Mouse (Mus musculus) heart, adult 2 months (tissue): ENCODE measurements around the gene Pla2g3. TPM values are rescaled to one million over a fixed set of nuclear protein-coding genes. Genes with fewer than 3 reads are reported as not detected.

Source experiments
- DNase-seq, 2 experiments: peaks; one replicate each; pipeline ENCODE4 v3.0.0; 2021
- H3K27ac ChIP-seq: fragments of 200-600 bp; 2 replicates; pipeline ENCODE4 v1.8.1; 2022
- H3K27me3 ChIP-seq: fragments of 200-500 bp; 2 replicates; pipeline ENCODE4 v1.6.1; 2012; ENCODE audit warnings: mild to moderate bottlenecking, low read length, inconsistent platforms, mixed read lengths; ENCODE audit not compliant: control insufficient read depth, insufficient read depth
- H3K36me3 ChIP-seq: fragments of 200-500 bp; 2 replicates; pipeline ENCODE4 v1.6.1; 2012; ENCODE audit warnings: low read length, inconsistent platforms; ENCODE audit not compliant: control insufficient read depth, insufficient read depth
- H3K4me1 ChIP-seq: fragments of 200-500 bp; 2 replicates; pipeline ENCODE4 v1.6.1; 2011; ENCODE audit warnings: low read length; ENCODE audit not compliant: control insufficient read depth, insufficient read depth
- H3K4me3 ChIP-seq: fragments of 200-600 bp; 2 replicates; pipeline ENCODE4 v1.8.1; 2022
- H3K79me2 ChIP-seq: fragments of 200-500 bp; replicated peaks from 2 replicates; pipeline ENCODE4 v1.6.1; 2012; ENCODE audit warnings: mild to moderate bottlenecking, inconsistent platforms, low read length, moderate library complexity, mixed read lengths; ENCODE audit not compliant: control insufficient read depth, insufficient read depth
- H3K9ac ChIP-seq: fragments of 200-500 bp; 2 replicates; pipeline ENCODE4 v1.6.1; 2012; ENCODE audit warnings: low read depth, mild to moderate bottlenecking, control low read depth, inconsistent platforms, low read length, mixed read lengths
- CTCF ChIP-seq: fragments of 200-600 bp; IDR thresholded peaks from 2 replicates; pipeline ENCODE4 v1.8.1; 2022; ENCODE audit warnings: antibody characterized with exemption, mild to moderate bottlenecking, moderate library complexity
- EP300 ChIP-seq: fragments of 200-500 bp; IDR thresholded peaks from 2 replicates; pipeline ENCODE4 v1.6.1; 2011; ENCODE audit warnings: low read depth, low read length, control low read depth; ENCODE audit not compliant: insufficient read depth
- POLR2A ChIP-seq: fragments of 200-500 bp; IDR thresholded peaks from 2 replicates; pipeline ENCODE4 v1.6.1; 2011; ENCODE audit warnings: mild to moderate bottlenecking, low read depth, low read length, control low read depth; ENCODE audit not compliant: insufficient read depth
- WGBS: fragments of 180-500 bp; shearing (Covaris S2); methylation state at CpG from one replicate; pipeline ENCODE4 v1.1.7; 2018; 5-methylcytosine and 5-hydroxymethylcytosine counted together
- intact Hi-C: fragments of 180-260 bp; cut with DNase I; formaldehyde crosslinking; loops from one replicate; pipeline ENCODE4 v1.15.1; 2025
- polyA plus RNA-seq: library from polyadenylated mRNA; depleted of rRNA; stranded (reverse); fragments of >200 nt; gene quantifications from 2 replicates; pipeline ENCODE4 v1.2.3, GENCODE M21; 2012
- total RNA-seq, 2 experiments: library from RNA; stranded (reverse); gene quantifications; 2 replicates each; pipeline ENCODE4 v1.2.3; 2021

Pla2g3 gene
- total and polyA plus RNA-seq, 3 experiments = 0.09 to 0.25 TPM; not detected in 1

DNA sequence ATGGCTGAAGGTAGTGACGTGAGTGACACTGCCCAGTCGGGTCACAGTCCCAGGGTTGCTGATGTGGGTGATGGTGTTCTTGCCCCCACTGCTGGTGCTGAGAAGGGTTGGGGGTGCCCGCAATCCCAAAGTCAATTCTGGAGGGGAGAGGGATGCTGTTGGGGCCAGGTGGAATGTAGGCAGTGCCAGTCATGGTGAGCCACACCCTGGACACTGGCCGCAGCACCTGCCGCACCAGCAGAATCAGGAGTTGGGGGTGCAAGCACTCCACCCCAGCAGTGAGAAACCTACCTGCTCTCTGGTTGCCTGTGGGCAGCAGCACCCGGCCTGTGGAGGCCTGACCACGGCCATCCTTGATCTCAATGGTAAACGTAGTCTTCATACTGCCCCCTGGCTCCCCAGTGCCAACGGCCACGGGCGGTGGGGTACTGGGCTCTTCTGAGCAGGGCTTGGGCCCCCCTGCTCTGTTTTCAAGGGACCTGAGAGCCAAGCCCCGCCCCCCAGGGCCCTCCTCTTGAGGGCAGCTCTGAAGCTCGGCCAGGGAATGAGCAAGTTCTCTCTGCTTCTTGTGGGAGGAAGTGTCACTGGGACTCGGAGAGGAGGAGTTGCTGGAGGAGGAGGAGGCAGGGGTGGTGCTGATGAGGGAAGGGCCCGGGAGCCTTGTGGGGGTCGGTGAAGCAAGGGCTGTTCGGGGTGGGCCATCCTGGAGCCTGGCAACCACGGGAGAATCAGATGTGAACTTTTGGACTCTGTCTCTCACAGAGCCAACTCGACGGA, 41.6 kb downstream of the Pla2g3 start:
- H3K36me3 ChIP-seq = no peaks in the 10 kb centered on the region
- intact Hi-C loops = loop anchor here (10.0 kb wide), 1 partner anchor 385 kb away; the partner anchor contains the start of gene Slc35e4
- H3K79me2 ChIP-seq = no peaks in the 10 kb centered on the region
- peaks cover 2% of the 10 kb centered on the region for H3K4me1 ChIP-seq
- TF ChIP-seq POLR2A (no peak), CTCF (no peak), EP300 (no peak)
- no peaks in the 10 kb centered on the region for H3K27me3 ChIP-seq
- DNase-seq = peak in 1 of 2 experiments; percentile 30
- no peak overlapping the region for H3K4me3 ChIP-seq
- H3K27ac ChIP-seq = no peak overlapping the region
- 69% methylated on average over 20 of the region's 20 CpGs for WGBS
- H3K9ac ChIP-seq = no peak overlapping the region

DNA sequence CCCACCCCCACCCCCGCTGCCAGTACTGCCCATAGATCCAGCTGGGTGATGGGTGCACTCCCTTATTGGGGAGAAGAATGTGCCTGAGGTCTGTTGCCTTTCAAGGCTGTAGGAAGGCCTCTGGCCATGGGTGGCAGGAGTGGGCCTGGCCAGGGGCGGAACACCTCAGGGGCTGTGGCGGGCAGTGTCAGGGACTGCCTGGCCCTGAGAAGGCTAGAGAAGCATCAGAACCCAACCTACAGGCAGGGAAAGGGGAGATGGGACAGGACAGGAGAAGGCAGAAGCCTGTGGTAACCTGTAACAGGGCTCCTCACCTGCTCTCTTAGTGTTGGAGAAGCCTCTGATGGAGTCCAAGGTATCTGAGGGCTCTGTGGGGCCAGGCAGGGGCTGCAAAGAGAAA, 42.6 kb downstream of the Pla2g3 start:
- H3K36me3 ChIP-seq = no peaks in the 10 kb centered on the region
- H3K4me1 ChIP-seq = peaks cover 4% of the 10 kb centered on the region
- no peak for DNase-seq
- TF ChIP-seq EP300 (no peak), POLR2A (no peak), CTCF (no peak)
- intact Hi-C loops = loop anchor here (10.0 kb wide), 1 partner anchor 384 kb away; the partner anchor contains the start of gene Slc35e4
- no peaks in the 10 kb centered on the region for H3K79me2 ChIP-seq
- H3K4me3 ChIP-seq = no peak overlapping the region
- WGBS = 90% methylated on average over 3 of the region's 3 CpGs
- H3K27me3 ChIP-seq = no peaks in the 10 kb centered on the region
- no peak overlapping the region for H3K27ac ChIP-seq
- no peak overlapping the region for H3K9ac ChIP-seq

GRCm38 (mm10) chr11:3531634-3532033, 43.5 kb downstream of the Pla2g3 start:
- no peak overlapping the region for H3K27ac ChIP-seq
- no peaks in the 10 kb centered on the region for H3K79me2 ChIP-seq
- no peak overlapping the region for H3K9ac ChIP-seq
- no peaks in the 10 kb centered on the region for H3K27me3 ChIP-seq
- 83% methylated on average over 6 of the region's 6 CpGs for WGBS
- peaks cover 8% of the 10 kb centered on the region for H3K4me1 ChIP-seq
- TF ChIP-seq EP300 (no peak), CTCF (peak; percentile 57)
- peaks cover 1% of the 10 kb centered on the region; the same call in 1 of the 2 replicates for H3K36me3 ChIP-seq
- intact Hi-C loops = loop anchor here (10.0 kb wide), 1 partner anchor 383 kb away; the partner anchor contains the start of gene Slc35e4
- no peak overlapping the region for H3K4me3 ChIP-seq
- DNase-seq = no peak

DNA sequence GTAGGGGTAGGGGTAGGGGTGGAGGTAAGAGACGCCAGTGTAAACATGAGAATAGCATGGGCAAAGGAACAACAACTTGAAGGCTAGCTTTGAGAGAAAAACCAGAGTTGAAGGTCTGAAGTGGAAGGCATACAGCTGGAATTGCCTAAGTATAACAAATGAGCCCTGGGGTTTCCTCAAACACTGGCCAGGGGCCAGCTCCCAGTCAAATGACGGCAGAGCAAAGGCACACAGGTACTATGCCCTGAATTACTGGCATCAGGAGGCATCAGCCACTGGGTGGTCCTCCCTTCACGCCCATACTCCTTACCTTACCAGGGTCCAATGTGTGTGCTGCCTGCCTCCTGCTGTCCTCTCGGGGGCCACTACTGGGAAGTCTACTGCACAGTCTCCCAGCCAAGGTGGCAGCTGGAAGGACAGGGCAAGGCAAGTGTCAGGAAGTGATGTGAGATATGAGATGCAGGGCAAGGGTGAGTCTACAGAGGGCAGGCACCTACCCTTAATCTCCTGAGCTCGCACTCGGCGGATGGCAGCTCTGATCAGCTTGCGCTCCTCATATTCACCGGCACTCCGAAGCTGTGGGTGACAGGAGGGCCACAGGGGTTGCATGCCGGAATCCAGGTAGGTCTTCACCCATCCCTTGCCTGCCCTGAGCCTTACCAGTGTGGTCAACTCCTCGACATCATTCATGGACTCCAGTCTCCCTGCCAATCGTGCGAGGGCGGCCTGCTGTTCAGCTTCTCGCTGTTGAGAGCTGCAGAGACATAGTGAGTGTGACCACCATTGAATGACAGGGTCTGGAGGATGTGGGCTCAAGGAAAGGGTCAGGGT, 44.2 kb downstream of the Pla2g3 start:
- no peaks in the 10 kb centered on the region for H3K79me2 ChIP-seq
- H3K4me3 ChIP-seq = no peak overlapping the region
- peaks cover 3% of the 10 kb centered on the region; the same call in 1 of the 2 replicates for H3K36me3 ChIP-seq
- H3K27ac ChIP-seq = no peak overlapping the region
- H3K27me3 ChIP-seq = no peaks in the 10 kb centered on the region
- H3K9ac ChIP-seq = no peak overlapping the region
- intact Hi-C loops = loop anchor here (10.0 kb wide), 1 partner anchor 382 kb away; the partner anchor contains the start of gene Slc35e4
- 84% methylated on average over 16 of the region's 16 CpGs for WGBS
- peaks cover 9% of the 10 kb centered on the region for H3K4me1 ChIP-seq
- TF ChIP-seq POLR2A = no peak
- no peak for TF ChIP-seq CTCF
- TF ChIP-seq EP300 = no peak
- peak in 1 of 2 experiments; percentile 21 for DNase-seq

DNA sequence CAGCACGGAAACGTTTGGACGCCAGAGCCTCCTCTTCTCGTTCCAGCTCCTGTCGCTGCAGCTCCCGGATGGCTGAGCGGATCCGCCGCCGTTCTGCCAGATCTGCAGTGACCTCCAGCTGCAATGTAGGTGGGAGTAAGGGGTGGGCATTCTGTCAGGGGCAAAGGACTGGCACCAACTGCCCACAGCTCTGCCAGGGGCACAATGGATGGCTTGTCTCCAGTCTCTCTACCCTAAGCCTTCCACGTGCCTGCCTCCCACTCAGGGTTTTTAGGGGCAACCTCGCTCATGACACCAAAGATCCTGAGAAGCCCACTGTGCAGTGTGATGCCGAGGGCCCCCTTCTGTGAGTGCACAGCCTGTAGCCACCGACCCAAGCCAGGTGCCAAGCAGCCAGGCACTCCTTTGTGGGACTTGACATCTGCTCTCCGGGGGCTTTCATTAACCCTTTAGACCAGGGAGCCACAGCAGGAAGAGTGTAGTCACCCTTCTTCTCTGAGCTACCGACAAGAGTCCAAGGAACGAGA, 45.4 kb downstream of the Pla2g3 start:
- H3K79me2 ChIP-seq = no peaks in the 10 kb centered on the region
- WGBS = 83% methylated on average over 17 of the region's 17 CpGs
- H3K36me3 ChIP-seq = peaks cover 3% of the 10 kb centered on the region; the same call in 1 of the 2 replicates
- no peaks in the 10 kb centered on the region for H3K27me3 ChIP-seq
- H3K9ac ChIP-seq = no peak overlapping the region
- H3K27ac ChIP-seq = peak overlapping the region; percentile 93; the same call in 1 of the 2 replicates
- peaks cover 9% of the 10 kb centered on the region for H3K4me1 ChIP-seq
- TF ChIP-seq EP300 (no peak), POLR2A (0 out of 2 replicates have a peak, but pooled peaks have one; percentile 9)
- no peak overlapping the region for H3K4me3 ChIP-seq
- intact Hi-C loops = loop anchor here (10.0 kb wide), 1 partner anchor 381 kb away; the partner anchor contains the start of gene Slc35e4
- peak in 1 of 2 experiments; percentile 22 for DNase-seq
